ENCODE assay signal across 14 mouse cellular contexts in genomic region chr7:137048086-137048922, GRCm38 (mm10).
DNase-seq lines count a peak whose midpoint lies in the region; ATAC-seq lines count a peak whose summit lies in the region.
"Had no signal": no experiment of that assay in that cellular context is flagged by ENCODE, and none has a peak within 500 bp of the region (broad histone marks: within the 10 kb centered on the region; RNA-seq: fewer than 3 reads in every experiment).

No protein-coding gene starts in this region.

- peak; percentile 41 for DNase-seq in adrenal gland, postnatal 14 days
- no peak for DNase-seq in adrenal gland, adult 18-20 months (ENCODE audit: low spot score in 2 of 2)
- DNase-seq in kidney, adult 9 months: no peak
- DNase-seq in ovary, postnatal 14 days (ENCODE audit: low spot score): peak; percentile 18
- DNase-seq in ovary, postnatal 10 days (ENCODE audit: low spot score): no peak
- no peak for DNase-seq in urinary bladder, adult 18-20 months (ENCODE audit: low spot score in 2 of 2)
- DNase-seq: cerebellum, adult 9-10 months; forebrain, postnatal 0 days; gastrocnemius, postnatal 14 days; heart, postnatal 4 days; kidney, postnatal 14 days; right cerebral cortex, postnatal 25 days had no signal

- no peaks in the 10 kb centered on the region for H3K9me3 ChIP-seq in kidney, embryonic 15.5 days (replicated peaks)
- no peaks in the 10 kb centered on the region for H3K9me3 ChIP-seq in forebrain, embryonic 12.5 days

- no peaks in the 10 kb centered on the region for H3K36me3 ChIP-seq in kidney, embryonic 15.5 days
- no peaks in the 10 kb centered on the region for H3K36me3 ChIP-seq in forebrain, embryonic 12.5 days (replicated peaks)

- H3K4me2 ChIP-seq in kidney, embryonic 15.5 days: no peak overlapping the region
- H3K4me2 ChIP-seq in forebrain, embryonic 12.5 days: no peak overlapping the region

- 43% methylated on average over 8 of the region's 8 CpGs for WGBS in kidney, embryonic 15.5 days
- 49% methylated on average over 8 of the region's 8 CpGs for WGBS in forebrain, embryonic 12.5 days

- peak; percentile 83 for ATAC-seq in kidney, embryonic 15.5 days (replicated peaks; ENCODE audit: low FRiP score)
- no peak for ATAC-seq in forebrain, embryonic 12.5 days (ENCODE audit: low FRiP score)
- ATAC-seq: forebrain, postnatal 0 days had no signal

- no peaks in the 10 kb centered on the region for H3K27me3 ChIP-seq in kidney, embryonic 15.5 days
- no peaks in the 10 kb centered on the region for H3K27me3 ChIP-seq in forebrain, embryonic 12.5 days

- H3K9ac ChIP-seq in kidney, embryonic 15.5 days: no peak overlapping the region
- H3K9ac ChIP-seq in forebrain, embryonic 12.5 days: no peak overlapping the region
- H3K9ac ChIP-seq: forebrain, postnatal 0 days had no signal

- H3K4me3 ChIP-seq in kidney, embryonic 15.5 days (replicated peaks): no peak overlapping the region
- H3K4me3 ChIP-seq in forebrain, embryonic 12.5 days (replicated peaks): no peak overlapping the region

- H3K4me1 ChIP-seq in kidney, embryonic 15.5 days: peaks cover 4% of the 10 kb centered on the region; the same call in 1 of the 2 replicates
- H3K4me1 ChIP-seq in forebrain, embryonic 12.5 days: peaks cover 9% of the 10 kb centered on the region

- no peak overlapping the region for H3K27ac ChIP-seq in kidney, embryonic 15.5 days
- no peak overlapping the region for H3K27ac ChIP-seq in forebrain, embryonic 12.5 days

Comparison
In these comparisons a context has a peak if more than half of its experiments do, and no peak if none do; other contexts are left out.
1. DNase-seq: peak in adrenal gland, postnatal 14 days (single experiment) and ovary, postnatal 14 days (single experiment); none in adrenal gland, adult 18-20 months (0 of 2), kidney, adult 9 months (single experiment), ovary, postnatal 10 days (single experiment) and urinary bladder, adult 18-20 months (0 of 2).